Mouse (Mus musculus) left cerebral cortex, adult 18-20 months (tissue): ENCODE data around the gene Mettl26. TPM values are rescaled to one million over a fixed set of nuclear protein-coding genes. Genes with fewer than 3 reads are reported as not detected.

Experiments used
- DNase-seq, 2 experiments: peaks; one replicate each; pipeline ENCODE4 v3.0.0; 2021 to 2022; ENCODE audit warnings: low spot score in 2 of 2, mixed read lengths in 1 of 2
- microRNA-seq, 2 experiments: library from miRNA; unstranded; fragments of <30 nt; microRNA quantifications; one replicate each; pipeline ENCODE4 v1.2.0; 2021
- total RNA-seq, 2 experiments: library from RNA; stranded (reverse); gene quantifications; 2 replicates each; pipeline ENCODE4 v1.2.3; 2021

Mettl26 gene
- total RNA-seq, 2 experiments from 2014 or later: 38.7 to 40.2 TPM

DNA sequence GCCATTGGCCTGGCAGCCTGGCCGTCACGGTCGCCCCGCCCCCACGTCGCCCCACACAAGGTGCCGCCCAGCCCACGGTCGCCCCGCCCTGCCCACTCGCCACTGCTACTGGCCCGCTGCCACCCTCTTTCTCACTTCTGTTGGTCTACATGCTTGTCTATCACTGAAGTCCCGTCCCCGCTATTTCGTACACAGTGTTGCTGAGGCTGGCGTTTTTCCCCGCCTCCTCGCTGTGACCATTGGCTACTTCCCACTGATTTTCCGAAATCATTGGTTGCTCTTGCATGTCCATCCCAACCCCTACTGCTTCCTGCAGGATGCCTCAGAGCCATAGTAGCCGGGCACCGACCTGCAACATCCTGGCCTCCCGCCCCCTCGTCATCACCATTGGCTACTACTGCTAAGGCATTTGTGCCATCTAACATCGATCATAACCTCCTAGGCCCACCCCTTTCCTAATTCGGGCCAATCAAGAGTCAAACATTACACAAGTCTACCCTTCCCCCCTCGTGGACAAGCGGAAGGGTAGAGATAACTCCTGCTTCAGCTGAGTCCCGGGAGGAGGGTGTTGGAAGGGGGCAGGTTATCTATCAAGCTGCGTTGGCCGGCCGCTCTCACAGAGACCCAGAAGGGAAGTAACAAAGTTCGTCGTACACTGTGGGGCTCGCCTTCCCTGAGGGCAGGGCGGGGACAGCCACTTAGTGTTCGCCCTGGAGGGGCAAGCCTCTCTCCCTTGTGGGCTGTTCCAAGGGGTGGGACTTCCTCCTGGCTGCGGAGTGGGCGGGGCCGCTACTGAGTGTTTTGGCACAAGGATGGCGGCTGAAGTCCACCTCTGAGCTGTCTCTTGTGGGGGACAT, 45.1 kb downstream of the Mettl26 start:
- peak; percentile 100 for DNase-seq

DNA sequence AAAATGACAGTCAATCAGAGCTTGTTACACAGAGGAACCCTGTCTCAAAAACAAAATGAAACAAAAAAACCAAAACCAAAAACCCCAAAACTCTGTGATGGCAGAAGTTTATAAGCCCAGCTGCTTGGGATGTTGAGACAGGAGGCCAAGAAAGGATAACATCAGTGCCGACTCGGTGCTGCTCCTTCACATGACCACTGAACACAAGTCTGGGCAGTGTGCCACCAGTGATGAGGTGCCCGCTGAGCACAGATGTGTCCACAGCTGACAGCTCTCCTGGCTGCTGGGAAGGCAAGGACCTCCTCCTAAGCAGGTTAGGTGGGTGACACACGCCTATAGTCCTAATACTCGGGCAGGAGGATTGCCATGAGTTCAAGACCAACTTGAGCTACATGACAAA, 47.2 kb downstream of the Mettl26 start:
- DNase-seq: no peak

DNA sequence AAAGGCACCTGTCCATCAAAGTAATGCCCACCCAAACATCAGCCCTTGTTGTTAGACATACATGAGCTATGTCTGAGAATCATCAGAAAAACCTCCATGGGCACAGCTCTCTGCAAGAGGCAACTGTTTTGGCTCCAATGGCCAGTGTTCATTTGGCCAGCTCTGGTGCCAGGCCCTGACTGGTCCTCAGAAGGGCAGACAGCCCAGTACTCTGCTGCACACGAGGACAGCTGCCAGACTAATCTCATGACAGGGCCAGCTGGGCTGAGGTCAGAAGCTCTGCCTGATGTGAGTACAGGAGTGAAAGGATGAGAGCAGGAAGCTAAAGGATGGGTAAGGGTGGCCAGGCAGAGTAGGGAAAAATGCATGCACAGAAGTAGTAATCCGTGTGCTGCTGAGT, 50.5 kb downstream of the Mettl26 start:
- peak; percentile 34 to 43 for DNase-seq

Small RNAs within 50 kb of the gene (microRNA-seq; reads per million reads assigned to microRNA genes)
- 1.3 to 3.2 reads per million in 2 experiments for gene Mir3082

Other genes with a start within 250 kb of the Mettl26 start
- 100 to 1,000 TPM; 151 to 157 TPM for gene Gng13, start 157.9 kb upstream of the Mettl26 start, total RNA-seq
- gene Chtf18, start 147.7 kb upstream of the Mettl26 start, total RNA-seq: 1 to 10 TPM; 1.2 to 1.5 TPM
- gene Rpusd1, start 147.4 kb upstream of the Mettl26 start, total RNA-seq: 10 to 100 TPM; 60.9 to 64.4 TPM
- under 1 TPM; 0.44 to 0.75 TPM for gene Mslnl, start 139.0 kb upstream of the Mettl26 start, total RNA-seq
- gene Msln, start 120.7 kb upstream of the Mettl26 start, total RNA-seq: 1 to 10 TPM; 2.3 to 2.5 TPM
- 10 to 100 TPM; 31.3 to 37.1 TPM for gene Narfl, start 101.3 kb upstream of the Mettl26 start, total RNA-seq
- gene Haghl, start 89.4 kb upstream of the Mettl26 start, total RNA-seq: 100 to 1,000 TPM; 112 to 119 TPM
- gene Ccdc78, start 88.5 kb upstream of the Mettl26 start, total RNA-seq: under 1 TPM in 1 of 2 experiments, not detected in 1; 0.19 TPM
- gene Fam173a, start 82.2 kb upstream of the Mettl26 start, total RNA-seq: 10 to 100 TPM; 92.7 to 99.1 TPM
- gene AC134908.4, start 79.4 kb upstream of the Mettl26 start, total RNA-seq: 1 to 10 TPM in 1 of 2 experiments, not detected in 1; 1.4 TPM
- 10 to 100 TPM; 70.9 to 78.2 TPM for gene Metrn, start 77.9 kb upstream of the Mettl26 start, total RNA-seq
- 100 to 1,000 TPM; 588 to 680 TPM for gene Fbxl16, start 66.0 kb upstream of the Mettl26 start, total RNA-seq
- 10 to 100 TPM; 22.5 to 25.1 TPM for gene Wdr24, start 51.4 kb upstream of the Mettl26 start, total RNA-seq
- gene Jmjd8, start 46.2 kb upstream of the Mettl26 start, total RNA-seq: 10 to 100 TPM; 43.5 to 52.3 TPM
- gene Stub1, start 41.7 kb upstream of the Mettl26 start, total RNA-seq: 100 to 1,000 TPM; 178 to 180 TPM
- 10 to 100 TPM; 40.6 to 42.4 TPM for gene Rhbdl1, start 37.8 kb upstream of the Mettl26 start, total RNA-seq
- 10 to 100 TPM; 20.7 to 23.7 TPM for gene Gm20683, start 33.3 kb upstream of the Mettl26 start, total RNA-seq
- 10 to 100 TPM; 89.5 to 92.8 TPM for gene Rhot2, start 30.2 kb upstream of the Mettl26 start, total RNA-seq
- gene Wdr90, start 13.6 kb upstream of the Mettl26 start, total RNA-seq: 10 to 100 TPM; 26.0 to 31.5 TPM
- 10 to 100 TPM; 20.0 to 25.6 TPM for gene Mcrip2, start 6.3 kb upstream of the Mettl26 start, total RNA-seq
- 1 to 10 TPM; 1.4 to 1.7 TPM for gene Wfikkn1, start 5.8 kb downstream of the Mettl26 start, total RNA-seq
- 10 to 100 TPM; 41.2 TPM for gene Rab40c, start 44.7 kb downstream of the Mettl26 start, total RNA-seq
- 100 to 1,000 TPM; 103 to 113 TPM for gene Pigq, start 69.9 kb downstream of the Mettl26 start, total RNA-seq
- under 1 TPM; 0.54 to 0.98 TPM for gene Nhlrc4, start 69.9 kb downstream of the Mettl26 start, total RNA-seq
- under 1 TPM; 0.37 to 0.65 TPM for gene A930017K11Rik, start 77.5 kb downstream of the Mettl26 start, total RNA-seq
- gene Capn15, start 110.7 kb downstream of the Mettl26 start, total RNA-seq: 10 to 100 TPM; 50.6 to 51.4 TPM
- gene Rab11fip3, start 194.5 kb downstream of the Mettl26 start, total RNA-seq: 10 to 100 TPM; 97.8 to 98.4 TPM
- gene Decr2, start 215.3 kb downstream of the Mettl26 start, total RNA-seq: 10 to 100 TPM; 29.9 to 35.5 TPM
- 1 to 10 TPM; 3.2 to 3.9 TPM for gene Nme4, start 220.5 kb downstream of the Mettl26 start, total RNA-seq
- 10 to 100 TPM; 13.8 to 14.0 TPM for gene Tmem8, start 238.2 kb downstream of the Mettl26 start, total RNA-seq
- gene Mrpl28, start 248.4 kb downstream of the Mettl26 start, total RNA-seq: 10 to 100 TPM; 64.3 to 66.9 TPM